Comparison of ENCODE assay signal across 8 mouse cellular contexts in genomic region chr9:66945161-66945560, GRCm38 (mm10). TPM values are rescaled to one million over a fixed set of nuclear protein-coding genes. Genes with fewer than 3 reads are reported as not detected.
DNase-seq lines count a peak whose midpoint lies in the region; ATAC-seq and TF ChIP-seq lines count a peak whose summit lies in the region.

No protein-coding gene starts in this region.

- peaks cover 8 to 15% of the 10 kb centered on the region in 2 experiments for H3K36me3 ChIP-seq in CH12.LX (replicated peaks in 1 of 2; ENCODE audit: control insufficient read depth in 1 of 2, insufficient read depth in 1 of 2, low read length in 1 of 2)
- H3K36me3 ChIP-seq in forebrain, postnatal 0 days (ENCODE audit: insufficient read depth): 0 out of 2 replicates have a peak, but pooled peaks cover 8% of the 10 kb centered on the region
- peaks cover 10% of the 10 kb centered on the region for H3K36me3 ChIP-seq in liver, embryonic 16.5 days (ENCODE audit: control insufficient read depth, insufficient read depth)

- dilution Hi-C loops in CH12.LX (cut with MboI; ENCODE audit: extremely low pct_ligation_motif_present, extremely low pct_unique_long_range_greater_than_20kb, low sequenced_read_pairs): no loop called here

- no peaks in the 10 kb centered on the region for H3K27me3 ChIP-seq in CH12.LX (replicated peaks)
- H3K27me3 ChIP-seq in forebrain, postnatal 0 days (ENCODE audit: insufficient read depth, low read length): no peaks in the 10 kb centered on the region
- no peaks in the 10 kb centered on the region for H3K27me3 ChIP-seq in liver, embryonic 16.5 days (ENCODE audit: control insufficient read depth, insufficient read depth, low read depth, low read length)

- no peak for ATAC-seq in forebrain, postnatal 0 days
- ATAC-seq in liver, embryonic 16.5 days (ENCODE audit: low read depth): no peak

- H3K27ac ChIP-seq in CH12.LX (ENCODE audit: insufficient read depth, low read depth): no peak overlapping the region
- H3K27ac ChIP-seq in forebrain, postnatal 0 days (ENCODE audit: low read depth, low read length): peak overlapping the region; percentile 93
- peak overlapping the region; percentile 94 for H3K27ac ChIP-seq in liver, embryonic 16.5 days (ENCODE audit: low read length)

- no peak for TF ChIP-seq RAD21 in CH12.LX (IDR thresholded peaks at IDR 0.05; ENCODE audit: low read depth, low read length)

- H3K4me2 ChIP-seq in CH12.LX (ENCODE audit: insufficient read depth, low read depth, poor library complexity, severe bottlenecking): peak overlapping the region; percentile 33
- H3K4me2 ChIP-seq in forebrain, postnatal 0 days (ENCODE audit: low read depth): peak overlapping the region; percentile 74
- peak overlapping the region; percentile 92 for H3K4me2 ChIP-seq in liver, embryonic 16.5 days (ENCODE audit: low read depth, low read length)

- H3K9me3 ChIP-seq in CH12.LX (replicated peaks; ENCODE audit: low read length): no peaks in the 10 kb centered on the region
- no peaks in the 10 kb centered on the region for H3K9me3 ChIP-seq in forebrain, postnatal 0 days (ENCODE audit: low read length)
- no peaks in the 10 kb centered on the region for H3K9me3 ChIP-seq in liver, embryonic 16.5 days (replicated peaks; ENCODE audit: control insufficient read depth, low read length)

- peak overlapping the region; percentile 45 to 81 (median 59) for H3K4me3 ChIP-seq in CH12.LX (replicated peaks in 1 of 3; ENCODE audit: low read depth in 2 of 3, low read length in 2 of 3, poor library complexity in 1 of 3)
- peak overlapping the region; percentile 86 for H3K4me3 ChIP-seq in forebrain, postnatal 0 days (ENCODE audit: low read depth, low read length)
- peak overlapping the region; percentile 99 for H3K4me3 ChIP-seq in liver, embryonic 16.5 days (ENCODE audit: low read depth, low read length)

- no peak for TF ChIP-seq CTCF in CH12.LX (conservative IDR thresholded peaks at IDR 0.05 in 1 of 2, IDR thresholded peaks at IDR 0.05 in 1 of 2; ENCODE audit: low read depth in 2 of 2, low read length in 2 of 2)
- TF ChIP-seq CTCF in forebrain, postnatal 0 days (IDR thresholded peaks at IDR 0.05; ENCODE audit: low read depth): no peak

- H3K79me2 ChIP-seq in CH12.LX (replicated peaks; ENCODE audit: control insufficient read depth, extremely low read depth, insufficient read depth, poor library complexity, severe bottlenecking): peaks cover 13% of the 10 kb centered on the region

- no peak for TF ChIP-seq EP300 in CH12.LX (IDR thresholded peaks at IDR 0.05; ENCODE audit: low read length)

- H3K4me1 ChIP-seq in CH12.LX (ENCODE audit: control insufficient read depth in 1 of 2, insufficient read depth in 2 of 2): peaks cover 5 to 19% of the 10 kb centered on the region in 2 experiments; a peak in 3 of 4 replicates
- no peaks in the 10 kb centered on the region for H3K4me1 ChIP-seq in forebrain, postnatal 0 days (ENCODE audit: insufficient read depth)
- H3K4me1 ChIP-seq in liver, embryonic 16.5 days (ENCODE audit: control insufficient read depth, low read depth, low read length): peaks cover 7% of the 10 kb centered on the region

- 29% methylated on average over 4 of the region's 4 CpGs for WGBS in forebrain, postnatal 0 days
- WGBS in liver, embryonic 16.5 days (ENCODE audit: insufficient replicate concordance): 18% methylated on average over 4 of the region's 4 CpGs

- TF ChIP-seq POLR2A in CH12.LX (IDR thresholded peaks at IDR 0.05; ENCODE audit: low read depth, low read length): no peak

- in situ Hi-C loops in CH12.LX (cut with MboI; ENCODE audit: low pct_ligation_motif_present, low pct_unique_long_range_greater_than_20kb, low sequenced_read_pairs): loop anchor here (10.0 kb wide), 1 partner anchor 90 kb away; no protein-coding TSS in a partner anchor

- H3K9ac ChIP-seq in CH12.LX (ENCODE audit: insufficient read depth, low read depth): peak overlapping the region; percentile 76
- H3K9ac ChIP-seq in forebrain, postnatal 0 days: peak overlapping the region; percentile 78
- H3K9ac ChIP-seq in liver, embryonic 16.5 days (ENCODE audit: low read depth, low read length): peak overlapping the region; percentile 81

- peak; percentile 58 for DNase-seq in heart, adult 11 months
- no peak for DNase-seq in heart, adult 18-20 months
- no peak for DNase-seq in CH12.LX (ENCODE audit: extremely low read depth)
- no peak for DNase-seq in forebrain, postnatal 0 days
- no peak for DNase-seq in adrenal gland, postnatal 25 days
- no peak for DNase-seq in thymus, postnatal 25 days
- no peak for DNase-seq in ovary, adult 18-20 months (ENCODE audit: low spot score)

TF ChIP-seq in CH12.LX, 34 proteins besides CTCF, POLR2A, EP300 and RAD21:
- TF ChIP-seq SMC3 (IDR thresholded peaks at IDR 0.05; ENCODE audit: low read depth, low read length) (no peak), KAT2A (IDR thresholded peaks at IDR 0.05; ENCODE audit: insufficient replicate concordance, low read length) (no peak), BHLHE40 (IDR thresholded peaks at IDR 0.05; ENCODE audit: low read depth, low read length) (no peak), CHD1 (IDR thresholded peaks at IDR 0.05; ENCODE audit: low read depth, low read length) (no peak), GABPA (IDR thresholded peaks at IDR 0.05; ENCODE audit: insufficient replicate concordance, low read depth, low read length) (no peak), MAX (IDR thresholded peaks at IDR 0.05; ENCODE audit: low read length) (no peak), MAZ (IDR thresholded peaks at IDR 0.05; ENCODE audit: low read depth, low read length) (no peak), CHD2 (IDR thresholded peaks at IDR 0.05; ENCODE audit: low read length) (no peak), IRF4 (IDR thresholded peaks at IDR 0.05; ENCODE audit: low read depth, low read length) (no peak), MYC (IDR thresholded peaks at IDR 0.05; ENCODE audit: low read depth, low read length) (no peak), USF2 (conservative IDR thresholded peaks at IDR 0.05; ENCODE audit: low read depth, low read length) (no peak), ZNF384 (IDR thresholded peaks at IDR 0.05; ENCODE audit: low read depth, low read length) (no peak), MEF2A (IDR thresholded peaks at IDR 0.05; ENCODE audit: borderline replicate concordance, low read depth, low read length) (no peak), JUND (conservative IDR thresholded peaks at IDR 0.05; ENCODE audit: low read depth, low read length) (no peak), NELFE (IDR thresholded peaks at IDR 0.05; ENCODE audit: low read depth, low read length) (no peak)

RNA-seq across cellular contexts. Expression of gene Rps27l, which starts 0.7 kb away (rescaled TPM):
- total RNA-seq in heart, adult 18-20 months (2021): 100 to 1,000 TPM; 151 to 172 TPM
- total RNA-seq in CH12.LX (2012; rRNA removed) (593 and 709 TPM in 2 replicates), CH12.LX (2014; rRNA removed) (1,628 and 1,755 TPM in 2 replicates)
- 694 and 715 TPM in 2 replicates for polyA plus RNA-seq in CH12.LX (2012; ENCODE audit: insufficient read length, low read depth)
- 129 and 139 TPM in 2 replicates for total RNA-seq in forebrain, postnatal 0 days (2014; rRNA removed)
- polyA plus RNA-seq in forebrain, postnatal 0 days (2015; fragmentation: Nextera tagmentation; extraction: Ambion mirVana): 208 and 277 TPM in 2 replicates
- 406 and 455 TPM in 2 replicates for polyA plus RNA-seq in liver, embryonic 16.5 days (2015; fragmentation: Nextera tagmentation; extraction: Ambion mirVana)
- 254 and 278 TPM in 2 replicates for total RNA-seq in adrenal gland, postnatal 25 days (2021)

RNA-seq across cellular contexts. Expression of gene Rab8b, which starts 25.7 kb away (rescaled TPM):
- 10 to 100 TPM in 1 of 2 experiments, 1 to 10 TPM in 1; 8.8 to 10.4 TPM for total RNA-seq in heart, adult 18-20 months (2021)
- total RNA-seq in CH12.LX (2012; rRNA removed) (12.2 and 14.0 TPM in 2 replicates), CH12.LX (2014; rRNA removed) (28.0 and 31.1 TPM in 2 replicates)
- 23.6 and 26.1 TPM in 2 replicates for polyA plus RNA-seq in CH12.LX (2012; ENCODE audit: insufficient read length, low read depth)
- 22.2 and 30.7 TPM in 2 replicates for total RNA-seq in forebrain, postnatal 0 days (2014; rRNA removed)
- 6.0 and 20.7 TPM in 2 replicates for polyA plus RNA-seq in forebrain, postnatal 0 days (2015; fragmentation: Nextera tagmentation; extraction: Ambion mirVana)
- 30.4 and 30.6 TPM in 2 replicates for polyA plus RNA-seq in liver, embryonic 16.5 days (2015; fragmentation: Nextera tagmentation; extraction: Ambion mirVana)
- total RNA-seq in adrenal gland, postnatal 25 days (2021): 14.5 and 17.2 TPM in 2 replicates

RNA-seq across cellular contexts. Expression of gene Lactb, which starts 30.1 kb away (rescaled TPM):
- total RNA-seq in heart, adult 18-20 months (2021): 10 to 100 TPM; 23.2 to 24.4 TPM
- total RNA-seq in CH12.LX (2012; rRNA removed): 14.6 and 14.7 TPM in 2 replicates
- 23.7 and 24.5 TPM in 2 replicates for total RNA-seq in CH12.LX (2014; rRNA removed)
- polyA plus RNA-seq in CH12.LX (2012; ENCODE audit: insufficient read length, low read depth): 29.4 and 31.6 TPM in 2 replicates
- total RNA-seq in forebrain, postnatal 0 days (2014; rRNA removed): 20.3 and 20.7 TPM in 2 replicates
- polyA plus RNA-seq in forebrain, postnatal 0 days (2015; fragmentation: Nextera tagmentation; extraction: Ambion mirVana): 9.9 and 12.2 TPM in 2 replicates
- polyA plus RNA-seq in liver, embryonic 16.5 days (2015; fragmentation: Nextera tagmentation; extraction: Ambion mirVana): 3.6 and 4.4 TPM in 2 replicates
- 16.6 and 18.5 TPM in 2 replicates for total RNA-seq in adrenal gland, postnatal 25 days (2021)

Comparison
In these comparisons a context has a peak if more than half of its experiments do, and no peak if none do; other contexts are left out.
1. H3K4me2 ChIP-seq: peak in every context shown above with its lines; median percentile 92 in liver, embryonic 16.5 days; 74 in forebrain, postnatal 0 days; 33 in CH12.LX.